Mouse (Mus musculus): ENCODE measurements around the gene Gpd1l. TPM values are rescaled to one million over a fixed set of nuclear protein-coding genes. Genes with fewer than 3 reads are reported as not detected.
A peak's percentile ranks its signal among the peaks of the same experiment; 100 is the strongest.

Gene Gpd1l
- polyA plus RNA-seq, 1 experiment from 2014 or later: 18.2 TPM

GRCm38 (mm10) chr9:114924511-114924910 is 9.3 kb downstream of the Gpd1l start:
- no peaks in the 10 kb centered on the region for H3K27me3 ChIP-seq
- H3K36me3 ChIP-seq: no peaks in the 10 kb centered on the region
- H3K4me1 ChIP-seq (replicated peaks): peaks cover 11% of the 10 kb centered on the region
- H3K4me2 ChIP-seq (replicated peaks): no peak overlapping the region
- H3K4me3 ChIP-seq (replicated peaks): no peak overlapping the region
- WGBS: 44% methylated on average over 5 of the region's 5 CpGs
- no peaks in the 10 kb centered on the region for H3K9me3 ChIP-seq
- 0 out of 2 replicates have a peak overlapping the region, but pooled peaks have one; percentile 20 for H3K9ac ChIP-seq (replicated peaks)
- no peak for ATAC-seq
- no peak overlapping the region for H3K27ac ChIP-seq

- Histone ChIP-seq H3K9me3 (no peaks in the 10 kb centered on the region), H3K27ac (no peak overlapping the region), H3K9ac (replicated peaks) (no peak overlapping the region), H3K4me3 (replicated peaks) (no peak overlapping the region), H3K4me1 (replicated peaks) (peaks cover 11% of the 10 kb centered on the region), H3K4me2 (replicated peaks) (no peak overlapping the region), H3K27me3 (no peaks in the 10 kb centered on the region), H3K36me3 (peaks cover 9% of the 10 kb centered on the region)
- ATAC-seq: no peak
- 73% methylated on average over 5 of the region's 5 CpGs for WGBS
Measured at GRCm38 (mm10) chr9:114922209-114922608, 11.6 kb downstream of the Gpd1l start.

GRCm38 (mm10) chr9:114921352-114922081 is 12.3 kb downstream of the Gpd1l start:
- peaks cover 15% of the 10 kb centered on the region for H3K36me3 ChIP-seq
- no peak overlapping the region for H3K27ac ChIP-seq
- H3K4me3 ChIP-seq (replicated peaks): no peak overlapping the region
- WGBS: 77% methylated on average over 2 of the region's 2 CpGs
- H3K4me2 ChIP-seq (replicated peaks): no peak overlapping the region
- H3K4me1 ChIP-seq (replicated peaks): peaks cover 11% of the 10 kb centered on the region
- H3K9ac ChIP-seq (replicated peaks): no peak overlapping the region
- no peaks in the 10 kb centered on the region for H3K27me3 ChIP-seq
- H3K9me3 ChIP-seq: no peaks in the 10 kb centered on the region
- ATAC-seq: no peak

GRCm38 (mm10) chr9:114920569-114920968 is 13.2 kb downstream of the Gpd1l start:
- Histone ChIP-seq H3K4me2 (replicated peaks) (no peak overlapping the region), H3K9ac (replicated peaks) (no peak overlapping the region), H3K4me3 (replicated peaks) (no peak overlapping the region), H3K4me1 (replicated peaks) (peaks cover 11% of the 10 kb centered on the region), H3K36me3 (peaks cover 21% of the 10 kb centered on the region), H3K27ac (no peak overlapping the region), H3K9me3 (no peaks in the 10 kb centered on the region), H3K27me3 (no peaks in the 10 kb centered on the region)
- no peak for ATAC-seq
- 85% methylated on average over 9 of the region's 9 CpGs for WGBS

- Histone ChIP-seq H3K36me3 (peaks cover 61% of the 10 kb centered on the region), H3K27ac (no peak overlapping the region), H3K4me1 (replicated peaks) (no peaks in the 10 kb centered on the region), H3K27me3 (no peaks in the 10 kb centered on the region), H3K4me3 (replicated peaks) (no peak overlapping the region), H3K9me3 (no peaks in the 10 kb centered on the region), H3K4me2 (replicated peaks) (no peak overlapping the region), H3K9ac (replicated peaks) (no peak overlapping the region)
- 55% methylated on average over 18 of the region's 18 CpGs for WGBS
- ATAC-seq: no peak
Measured at GRCm38 (mm10) chr9:114912680-114913649, 20.8 kb downstream of the Gpd1l start.

GRCm38 (mm10) chr9:114907509-114907908 is 26.3 kb downstream of the Gpd1l start:
- Histone ChIP-seq H3K9ac (replicated peaks) (no peak overlapping the region), H3K4me1 (replicated peaks) (no peaks in the 10 kb centered on the region), H3K9me3 (no peaks in the 10 kb centered on the region), H3K4me3 (replicated peaks) (no peak overlapping the region), H3K27ac (no peak overlapping the region), H3K36me3 (peaks cover 41% of the 10 kb centered on the region), H3K4me2 (replicated peaks) (no peak overlapping the region), H3K27me3 (no peaks in the 10 kb centered on the region)
- 83% methylated on average over 7 of the region's 7 CpGs for WGBS
- ATAC-seq: no peak

GRCm38 (mm10) chr9:114895919-114896318 is 37.9 kb downstream of the Gpd1l start:
- no peak overlapping the region for H3K4me3 ChIP-seq (replicated peaks)
- no peaks in the 10 kb centered on the region for H3K27me3 ChIP-seq
- H3K27ac ChIP-seq: no peak overlapping the region
- H3K9ac ChIP-seq (replicated peaks): no peak overlapping the region
- H3K4me1 ChIP-seq (replicated peaks): no peaks in the 10 kb centered on the region
- 0 out of 2 replicates have a peak, but pooled peaks cover 4% of the 10 kb centered on the region for H3K9me3 ChIP-seq
- WGBS: 62% methylated on average over 4 of the region's 4 CpGs
- 0 out of 2 replicates have a peak, but pooled peaks cover 2% of the 10 kb centered on the region for H3K36me3 ChIP-seq
- no peak for ATAC-seq
- no peak overlapping the region for H3K4me2 ChIP-seq (replicated peaks)

GRCm38 (mm10) chr9:114892974-114893373 is 40.8 kb downstream of the Gpd1l start:
- H3K9me3 ChIP-seq: 0 out of 2 replicates have a peak, but pooled peaks cover 4% of the 10 kb centered on the region
- 90% methylated on average over 11 of the region's 11 CpGs for WGBS
- H3K27ac ChIP-seq: no peak overlapping the region
- H3K36me3 ChIP-seq: no peaks in the 10 kb centered on the region
- ATAC-seq: no peak
- H3K4me2 ChIP-seq (replicated peaks): no peak overlapping the region
- no peak overlapping the region for H3K4me3 ChIP-seq (replicated peaks)
- H3K4me1 ChIP-seq (replicated peaks): no peaks in the 10 kb centered on the region
- H3K9ac ChIP-seq (replicated peaks): no peak overlapping the region
- no peaks in the 10 kb centered on the region for H3K27me3 ChIP-seq

- WGBS: 54% methylated on average over 7 of the region's 7 CpGs
- H3K27me3 ChIP-seq: no peaks in the 10 kb centered on the region
- ATAC-seq: no peak
- 0 out of 2 replicates have a peak, but pooled peaks cover 4% of the 10 kb centered on the region for H3K9me3 ChIP-seq
- H3K4me3 ChIP-seq (replicated peaks): no peak overlapping the region
- H3K4me1 ChIP-seq (replicated peaks): no peaks in the 10 kb centered on the region
- no peaks in the 10 kb centered on the region for H3K36me3 ChIP-seq
- H3K9ac ChIP-seq (replicated peaks): no peak overlapping the region
- no peak overlapping the region for H3K4me2 ChIP-seq (replicated peaks)
- no peak overlapping the region for H3K27ac ChIP-seq
Measured at GRCm38 (mm10) chr9:114890377-114890776, 43.4 kb downstream of the Gpd1l start.

GRCm38 (mm10) chr9:114888856-114889407 is 44.9 kb downstream of the Gpd1l start:
- no peaks in the 10 kb centered on the region for H3K4me1 ChIP-seq (replicated peaks)
- H3K9me3 ChIP-seq: no peaks in the 10 kb centered on the region
- 90% methylated on average over 5 of the region's 5 CpGs for WGBS
- no peak overlapping the region for H3K9ac ChIP-seq (replicated peaks)
- H3K27me3 ChIP-seq: no peaks in the 10 kb centered on the region
- no peak for ATAC-seq
- H3K36me3 ChIP-seq: no peaks in the 10 kb centered on the region
- H3K4me3 ChIP-seq (replicated peaks): no peak overlapping the region
- H3K4me2 ChIP-seq (replicated peaks): no peak overlapping the region
- H3K27ac ChIP-seq: no peak overlapping the region

- no peak overlapping the region for H3K9ac ChIP-seq (replicated peaks)
- no peaks in the 10 kb centered on the region for H3K36me3 ChIP-seq
- 91% methylated on average over 3 of the region's 3 CpGs for WGBS
- no peaks in the 10 kb centered on the region for H3K9me3 ChIP-seq
- H3K27me3 ChIP-seq: no peaks in the 10 kb centered on the region
- H3K4me3 ChIP-seq (replicated peaks): no peak overlapping the region
- H3K4me2 ChIP-seq (replicated peaks): no peak overlapping the region
- no peaks in the 10 kb centered on the region for H3K4me1 ChIP-seq (replicated peaks)
- no peak overlapping the region for H3K27ac ChIP-seq
- ATAC-seq: no peak
Measured at GRCm38 (mm10) chr9:114887699-114888098, 46.1 kb downstream of the Gpd1l start.
